Mouse (Mus musculus) neural tube, embryonic 14.5 days (tissue): ENCODE results near the gene Cops9. TPM values are rescaled to one million over a fixed set of nuclear protein-coding genes. Genes with fewer than 3 reads are reported as not detected.

Source experiments
- ATAC-seq: fragments of 200-750 bp; cut with Nextera tagmentation; 2 replicates; pipeline ENCODE4 v1.8.0; 2017; ENCODE audit warnings: low read depth, mild to moderate bottlenecking, moderate TSS enrichment, moderate library complexity
- H3K27ac ChIP-seq: fragments of 300-500 bp; sonication (generic); 2 replicates; pipeline ENCODE4 v1.5.1; 2014; ENCODE audit warnings: low read depth, mild to moderate bottlenecking, control low read depth, low read length, moderate library complexity, mixed read lengths
- H3K27me3 ChIP-seq: fragments of 300-500 bp; sonication (generic); 2 replicates; pipeline ENCODE4 v1.6.1; 2014; ENCODE audit warnings: low read length; ENCODE audit not compliant: control insufficient read depth, insufficient read depth
- H3K36me3 ChIP-seq: fragments of 300-500 bp; sonication (generic); 2 replicates; pipeline ENCODE4 v1.6.1; 2014; ENCODE audit warnings: low read length, mixed read lengths; ENCODE audit not compliant: control insufficient read depth, insufficient read depth
- H3K4me1 ChIP-seq: fragments of 300-500 bp; sonication (generic); 2 replicates; pipeline ENCODE4 v1.6.1; 2014; ENCODE audit warnings: low read length; ENCODE audit not compliant: control insufficient read depth, insufficient read depth
- H3K4me2 ChIP-seq: fragments of 300-500 bp; sonication (generic); 2 replicates; pipeline ENCODE4 v1.6.1; 2014; ENCODE audit warnings: mild to moderate bottlenecking, low read depth, low read length, control low read depth
- H3K4me3 ChIP-seq: fragments of 300-500 bp; sonication (generic); 2 replicates; pipeline ENCODE4 v1.5.1; 2014; ENCODE audit warnings: low read depth, low read length, control low read depth, mixed read lengths
- H3K9ac ChIP-seq: fragments of 300-500 bp; sonication (generic); replicated peaks from 2 replicates; pipeline ENCODE4 v1.6.1; 2014; ENCODE audit warnings: low read depth, mild to moderate bottlenecking, control low read depth, low read length, mixed read lengths
- H3K9me3 ChIP-seq: fragments of 300-500 bp; sonication (generic); 2 replicates; pipeline ENCODE4 v1.6.1; 2016; ENCODE audit warnings: low read length; ENCODE audit not compliant: control insufficient read depth
- WGBS: fragments of 180-500 bp; shearing (Covaris S2); extraction: QIAGEN DNeasy Blood & Tissue Kit; methylation state at CpG from one replicate; pipeline ENCODE4 v1.1.7; 2014; 5-methylcytosine and 5-hydroxymethylcytosine counted together
- polyA plus RNA-seq: library from polyadenylated mRNA; unstranded; fragments of >200 nt; fragmentation: Nextera tagmentation; extraction: Ambion mirVana; gene quantifications from 2 replicates; pipeline ENCODE4 v1.2.1, GENCODE M21; 2014

Cops9 gene
- polyA plus RNA-seq, 1 experiment from 2014 or later, result 641 TPM

DNA sequence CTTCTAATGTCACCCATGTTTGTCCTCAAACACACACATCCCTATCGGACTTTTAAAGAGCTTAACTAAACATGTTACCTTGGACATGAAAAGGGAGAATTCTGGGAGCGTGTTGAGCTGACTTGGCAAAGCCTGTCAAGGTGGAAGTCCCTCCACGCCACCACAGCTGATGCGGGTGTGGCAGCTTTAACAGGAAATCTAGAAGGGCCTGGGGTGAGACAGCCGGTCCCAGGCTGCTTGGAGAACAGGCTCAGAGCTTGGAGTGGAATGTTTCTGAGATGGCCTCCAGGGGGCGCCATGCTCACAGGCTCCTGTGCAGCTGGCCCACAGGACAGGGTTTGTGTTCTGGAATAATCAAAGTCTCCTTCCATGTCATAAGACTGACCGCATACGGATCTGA, 6.9 kb upstream of the Cops9 start, which contains the start of gene Otos:
TSS of gene Otos (minus strand) at position 169 of the 400 bp plus-strand sequence.
- Histone ChIP-seq H3K4me3 (no peak within 1 kb of the TSS), H3K27me3 (no peaks in the 10 kb centered on the region), H3K27ac (no peak within 1 kb of the TSS), H3K4me2 (no peak within 1 kb of the TSS), H3K9me3 (no peaks in the 10 kb centered on the region), H3K4me1 (no peaks in the 10 kb centered on the region), H3K9ac (no peak within 1 kb of the TSS), H3K36me3 (no peaks in the 10 kb centered on the region)
- ATAC-seq, result peak; percentile 74
- 32% methylated on average over 8 of the region's 8 CpGs for WGBS

DNA sequence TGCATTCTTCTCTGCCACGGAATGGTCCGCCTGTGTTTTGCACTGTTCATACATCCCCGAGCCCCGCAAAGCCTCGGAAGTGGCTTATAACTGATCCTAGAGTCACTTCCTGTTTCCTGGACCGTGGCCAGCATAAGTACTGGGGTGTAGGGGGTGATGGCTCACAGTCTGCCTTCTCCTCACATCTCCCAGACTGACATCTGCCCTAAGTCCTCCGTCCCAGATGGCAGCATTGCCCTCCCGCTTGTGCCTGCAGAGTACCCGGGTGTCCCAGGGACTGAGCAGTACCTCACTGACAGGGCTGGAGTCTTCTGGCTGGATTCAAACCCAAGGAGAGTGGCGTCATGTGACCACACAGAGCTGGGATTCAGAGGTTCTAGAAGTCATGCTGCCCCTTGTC, 6.4 kb upstream of the Cops9 start:
- ATAC-seq, result no peak
- H3K9ac ChIP-seq, result no peak overlapping the region
- H3K4me1 ChIP-seq, result no peaks in the 10 kb centered on the region
- no peak overlapping the region for H3K4me3 ChIP-seq
- no peak overlapping the region for H3K27ac ChIP-seq
- H3K27me3 ChIP-seq, result no peaks in the 10 kb centered on the region
- no peaks in the 10 kb centered on the region for H3K9me3 ChIP-seq
- H3K36me3 ChIP-seq, result no peaks in the 10 kb centered on the region
- no peak overlapping the region for H3K4me2 ChIP-seq
- WGBS, result 55% methylated on average over 10 of the region's 10 CpGs

DNA sequence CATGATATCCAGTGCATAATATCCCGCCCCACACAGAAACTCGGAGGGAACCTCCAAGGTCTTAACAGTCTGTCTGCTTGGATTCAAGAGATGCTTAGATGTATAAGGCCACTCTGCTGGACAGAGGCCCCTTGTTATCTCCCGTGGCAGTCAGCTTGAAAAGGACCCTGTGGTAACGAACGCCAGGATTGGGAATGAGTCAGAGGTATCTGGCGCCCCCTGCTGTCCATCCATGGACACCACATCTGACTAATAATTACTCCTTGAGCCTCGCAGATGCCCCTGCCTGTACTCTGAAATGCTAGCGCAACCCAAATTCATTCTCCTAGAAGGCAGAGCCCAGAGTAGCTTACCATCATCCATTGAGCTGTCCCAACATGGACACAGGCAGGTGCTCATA, 6.0 kb upstream of the Cops9 start:
- no peak overlapping the region for H3K27ac ChIP-seq
- 6% methylated on average over 8 of the region's 8 CpGs for WGBS
- no peak overlapping the region for H3K4me2 ChIP-seq
- no peak overlapping the region for H3K4me3 ChIP-seq
- no peaks in the 10 kb centered on the region for H3K36me3 ChIP-seq
- H3K9me3 ChIP-seq, result no peaks in the 10 kb centered on the region
- H3K4me1 ChIP-seq, result no peaks in the 10 kb centered on the region; the same call in 1 of the 2 replicates
- H3K9ac ChIP-seq, result no peak overlapping the region
- ATAC-seq, result peak; percentile 38; the same call in 1 of the 2 replicates
- H3K27me3 ChIP-seq, result no peaks in the 10 kb centered on the region

DNA sequence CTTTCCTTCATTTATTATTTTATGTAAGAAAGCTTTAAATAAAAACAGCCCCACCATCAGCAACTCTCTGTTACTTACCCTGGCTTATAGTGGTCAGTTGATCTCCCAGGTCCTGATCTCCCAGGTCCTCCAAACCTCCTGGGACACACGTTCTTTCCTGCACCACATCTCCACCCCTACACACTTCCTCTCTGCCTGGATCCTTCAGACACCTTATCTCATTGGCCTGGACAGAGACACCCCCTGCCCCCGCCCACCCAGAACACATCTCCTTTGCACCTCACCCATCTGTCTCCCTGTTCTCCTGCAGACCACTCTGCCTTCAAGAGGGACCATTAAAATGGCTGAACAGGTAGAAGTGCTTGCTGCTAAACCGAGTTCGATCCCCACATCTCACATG, 5.2 kb upstream of the Cops9 start:
- no peak overlapping the region for H3K27ac ChIP-seq
- H3K9me3 ChIP-seq, result no peaks in the 10 kb centered on the region
- no peak overlapping the region for H3K4me2 ChIP-seq
- no peak for ATAC-seq
- H3K36me3 ChIP-seq, result no peaks in the 10 kb centered on the region
- H3K9ac ChIP-seq, result no peak overlapping the region
- no peaks in the 10 kb centered on the region; the same call in 1 of the 2 replicates for H3K4me1 ChIP-seq
- WGBS, result 79% methylated on average over 4 of the region's 4 CpGs
- no peaks in the 10 kb centered on the region for H3K27me3 ChIP-seq
- no peak overlapping the region for H3K4me3 ChIP-seq

DNA sequence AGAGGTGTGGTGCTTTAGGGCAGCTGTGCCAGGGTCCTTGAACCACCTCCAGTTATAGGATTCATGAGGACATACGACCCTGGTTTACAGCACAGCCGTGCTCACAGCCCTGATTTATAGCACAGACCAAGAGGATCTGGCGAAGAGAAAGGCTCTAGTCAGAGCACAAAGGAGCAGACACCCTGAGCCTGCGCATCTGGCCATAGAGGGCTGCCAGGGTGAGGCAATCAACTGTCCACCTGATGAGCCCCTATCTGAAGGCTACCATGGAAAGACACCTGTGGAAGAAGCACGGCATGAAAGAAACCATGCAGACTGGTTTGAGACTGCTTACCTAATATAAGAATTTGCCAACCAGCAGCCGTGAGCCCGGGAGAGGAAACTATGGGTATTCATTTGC, 4.8 kb upstream of the Cops9 start:
- WGBS, result 57% methylated on average over 7 of the region's 7 CpGs
- Histone ChIP-seq H3K36me3 (no peaks in the 10 kb centered on the region), H3K27ac (no peak overlapping the region), H3K27me3 (no peaks in the 10 kb centered on the region), H3K9me3 (no peaks in the 10 kb centered on the region), H3K4me2 (no peak overlapping the region), H3K4me3 (no peak overlapping the region), H3K9ac (no peak overlapping the region), H3K4me1 (no peaks in the 10 kb centered on the region; the same call in 1 of the 2 replicates)
- ATAC-seq, result no peak

DNA sequence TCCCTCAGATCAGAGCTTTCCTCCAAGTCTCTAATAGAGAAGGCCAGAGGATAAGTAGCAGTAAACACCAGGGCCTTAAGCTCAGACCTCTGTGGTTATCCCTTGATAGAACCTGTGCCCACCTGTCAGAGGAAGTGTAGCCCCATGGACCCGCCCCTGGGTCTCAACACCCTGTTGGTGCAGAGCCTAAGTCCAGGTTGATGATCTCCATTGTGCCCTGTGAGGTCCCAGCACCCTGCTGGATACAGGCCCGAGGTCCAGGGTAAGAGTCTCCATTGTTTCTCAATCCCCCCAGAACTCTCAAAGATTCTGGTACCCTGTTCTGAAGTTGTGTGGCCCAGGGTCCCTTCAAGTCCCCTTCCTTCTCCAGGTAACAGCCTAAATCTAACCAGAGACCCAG, 4.3 kb upstream of the Cops9 start:
- Histone ChIP-seq H3K27ac (no peak overlapping the region), H3K4me2 (no peak overlapping the region), H3K9ac (no peak overlapping the region), H3K36me3 (no peaks in the 10 kb centered on the region), H3K9me3 (no peaks in the 10 kb centered on the region), H3K4me3 (no peak overlapping the region), H3K27me3 (no peaks in the 10 kb centered on the region), H3K4me1 (no peaks in the 10 kb centered on the region; the same call in 1 of the 2 replicates)
- no peak for ATAC-seq
- WGBS, result 59% methylated on average over 2 of the region's 2 CpGs

DNA sequence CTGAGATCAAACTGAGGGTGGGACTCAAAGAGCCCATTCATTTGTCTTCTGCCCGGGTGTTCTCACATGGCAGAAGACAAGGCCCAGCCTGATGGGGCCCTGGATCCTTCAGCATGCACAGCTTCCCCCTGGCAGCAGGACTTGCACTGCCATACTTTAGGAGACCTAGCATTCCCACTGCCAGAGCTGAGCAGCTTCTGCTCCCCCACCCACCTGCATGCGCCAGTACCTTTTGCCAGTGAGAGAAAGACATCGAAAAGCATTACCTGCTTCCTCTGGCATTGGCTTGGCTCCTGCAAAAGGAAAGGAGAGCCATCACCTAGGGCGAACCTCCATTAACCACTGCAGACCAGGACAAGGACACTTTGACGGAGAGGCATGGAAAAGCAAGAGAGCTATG, 3.1 kb upstream of the Cops9 start:
- no peak overlapping the region for H3K9ac ChIP-seq
- no peaks in the 10 kb centered on the region for H3K9me3 ChIP-seq
- H3K4me2 ChIP-seq, result no peak overlapping the region
- H3K4me3 ChIP-seq, result no peak overlapping the region
- 83% methylated on average over 5 of the region's 5 CpGs for WGBS
- ATAC-seq, result no peak
- peaks cover 10% of the 10 kb centered on the region for H3K4me1 ChIP-seq
- H3K27me3 ChIP-seq, result no peaks in the 10 kb centered on the region
- H3K27ac ChIP-seq, result no peak overlapping the region
- H3K36me3 ChIP-seq, result no peaks in the 10 kb centered on the region

DNA sequence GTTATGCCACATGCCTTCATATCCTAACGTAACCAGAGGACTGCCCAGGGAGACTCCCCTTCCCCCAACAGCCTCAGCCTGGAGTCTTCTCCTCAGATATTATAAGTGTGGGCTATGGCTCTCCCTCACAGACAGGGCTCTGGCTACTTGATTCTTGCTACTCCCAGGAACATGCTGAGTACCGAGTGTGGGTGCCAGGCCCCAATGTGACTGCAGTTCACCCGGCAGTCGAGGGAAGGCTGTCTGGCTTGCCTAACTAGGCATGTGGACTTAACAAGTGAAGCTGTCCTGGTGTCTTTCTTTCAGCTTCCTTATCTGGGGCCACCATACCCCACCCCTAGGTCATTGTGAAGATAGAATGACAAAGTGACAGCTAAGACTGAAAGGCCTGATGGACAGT, 1.9 kb upstream of the Cops9 start:
- H3K4me3 ChIP-seq, result no peak overlapping the region
- ATAC-seq, result no peak
- H3K4me1 ChIP-seq, result peaks cover 10% of the 10 kb centered on the region
- no peaks in the 10 kb centered on the region for H3K27me3 ChIP-seq
- H3K4me2 ChIP-seq, result no peak overlapping the region
- no peak overlapping the region for H3K27ac ChIP-seq
- no peaks in the 10 kb centered on the region for H3K36me3 ChIP-seq
- H3K9me3 ChIP-seq, result no peaks in the 10 kb centered on the region
- 50% methylated on average over 4 of the region's 4 CpGs for WGBS
- H3K9ac ChIP-seq, result no peak overlapping the region

DNA sequence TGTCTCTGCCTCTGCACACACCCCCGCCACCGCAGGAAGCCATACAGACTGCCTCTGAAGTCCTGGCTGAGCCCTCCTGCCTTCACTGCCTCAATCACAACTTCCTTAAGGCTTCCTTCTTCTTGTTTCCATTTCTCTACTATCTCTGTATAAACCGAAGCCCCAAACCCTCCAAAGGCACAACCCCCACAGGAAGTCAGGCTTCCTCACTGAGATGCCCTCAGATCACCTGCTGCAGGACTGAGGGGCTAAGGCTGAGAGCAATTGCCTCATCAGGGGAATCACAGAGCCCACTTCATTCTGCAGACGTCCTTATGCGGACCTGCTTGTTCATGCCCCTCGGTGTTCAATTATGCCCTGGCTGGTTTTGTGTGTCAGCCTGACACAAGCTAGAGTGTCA, 1.4 kb downstream of the Cops9 start:
- no peaks in the 10 kb centered on the region for H3K9me3 ChIP-seq
- H3K9ac ChIP-seq, result no peak overlapping the region
- H3K4me3 ChIP-seq, result no peak overlapping the region
- H3K4me2 ChIP-seq, result peak overlapping the region; percentile 98
- no peak overlapping the region for H3K27ac ChIP-seq
- no peaks in the 10 kb centered on the region for H3K27me3 ChIP-seq
- 87% methylated on average over 6 of the region's 6 CpGs for WGBS
- peaks cover 23% of the 10 kb centered on the region for H3K36me3 ChIP-seq
- ATAC-seq, result no peak
- H3K4me1 ChIP-seq, result peaks cover 10% of the 10 kb centered on the region

DNA sequence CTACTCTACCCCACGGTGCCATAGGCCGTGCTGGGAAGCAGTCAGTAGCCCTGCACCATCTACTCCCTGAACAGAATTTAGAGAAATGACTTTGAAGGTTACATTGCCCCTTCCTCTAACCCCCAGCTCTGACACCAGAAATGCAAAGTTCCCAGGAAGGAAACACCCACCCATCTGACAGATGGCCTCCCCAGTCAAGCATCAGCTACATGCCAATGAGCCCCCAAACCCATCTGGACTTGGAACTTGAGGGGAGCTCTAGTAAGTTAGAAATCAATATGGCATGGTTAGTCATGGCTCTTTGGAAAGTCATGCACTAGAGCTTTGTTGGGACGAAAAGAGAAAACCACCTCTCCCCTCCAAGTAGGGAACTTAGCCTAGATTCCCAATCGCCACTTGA, 3.0 kb downstream of the Cops9 start:
- no peak for ATAC-seq
- 92% methylated on average over 4 of the region's 4 CpGs for WGBS

More for the DNA sequence above, 3.0 kb downstream of the Cops9 start:
- Histone ChIP-seq H3K4me2 (no peak overlapping the region), H3K4me3 (no peak overlapping the region), H3K4me1 (peaks cover 10% of the 10 kb centered on the region), H3K27me3 (no peaks in the 10 kb centered on the region), H3K9ac (no peak overlapping the region), H3K27ac (no peak overlapping the region), H3K9me3 (no peaks in the 10 kb centered on the region), H3K36me3 (peaks cover 23% of the 10 kb centered on the region)
